Mouse (Mus musculus) liver, embryonic 14.5 days (tissue): ENCODE measurements around the gene Padi6. TPM values are rescaled to one million over a fixed set of nuclear protein-coding genes. Genes with fewer than 3 reads are reported as not detected.

Experiments used
- ATAC-seq: fragments of 200-750 bp; cut with Nextera tagmentation; 2 replicates; pipeline ENCODE4 v1.8.0; 2017; ENCODE audit warnings: moderate number of reproducible peaks, mild to moderate bottlenecking, moderate library complexity; ENCODE audit not compliant: insufficient read depth
- DNase-seq, 3 experiments: peaks; one replicate each; pipeline ENCODE4 v3.0.0-alpha.2; 2012 to 2013; ENCODE audit warnings: low read depth in 3 of 3, low spot score in 3 of 3
- H3K27ac ChIP-seq: fragments of 300-500 bp; sonication (generic); 2 replicates; pipeline ENCODE4 v1.5.1; 2014; ENCODE audit warnings: moderate library complexity, mild to moderate bottlenecking, control low read depth, inconsistent platforms
- H3K27me3 ChIP-seq: fragments of 300-500 bp; sonication (generic); 2 replicates; pipeline ENCODE4 v1.6.1; 2014; ENCODE audit warnings: mild to moderate bottlenecking, low read length, moderate library complexity; ENCODE audit not compliant: control insufficient read depth, insufficient read depth
- H3K36me3 ChIP-seq: fragments of 300-500 bp; sonication (generic); replicated peaks from 2 replicates; pipeline ENCODE4 v1.6.1; 2014; ENCODE audit warnings: low read depth; ENCODE audit not compliant: control insufficient read depth, insufficient read depth
- H3K4me1 ChIP-seq, 2 experiments: fragments of 200-500 bp in 1 of 2; fragments of 300-500 bp in 1 of 2; sonication (generic) in 1 of 2; replicated peaks; 2 replicates each; pipeline ENCODE4 v1.6.1; 2012 to 2014; ENCODE audit warnings: antibody characterized with exemption in 1 of 2, inconsistent platforms in 1 of 2, low read length in 1 of 2; ENCODE audit not compliant: control insufficient read depth in 2 of 2, insufficient read depth in 2 of 2
- H3K4me2 ChIP-seq: fragments of 300-500 bp; sonication (generic); 2 replicates; pipeline ENCODE4 v1.6.1; 2014; ENCODE audit warnings: low read depth, mild to moderate bottlenecking, control low read depth, moderate library complexity
- H3K4me3 ChIP-seq, 2 experiments: fragments of 200-500 bp in 1 of 2; fragments of 300-500 bp in 1 of 2; sonication (generic) in 1 of 2; 2 replicates each; pipeline ENCODE4 v1.5.1; 2012 to 2014; ENCODE audit warnings: low read depth in 2 of 2, low read length in 2 of 2, mild to moderate bottlenecking in 2 of 2, control low read depth in 1 of 2, inconsistent platforms in 1 of 2, moderate library complexity in 1 of 2; ENCODE audit not compliant: insufficient read depth in 1 of 2
- H3K9ac ChIP-seq: fragments of 300-500 bp; sonication (generic); replicated peaks from 2 replicates; pipeline ENCODE4 v1.6.1; 2014; ENCODE audit warnings: mild to moderate bottlenecking, control low read depth, moderate library complexity
- H3K9me3 ChIP-seq: fragments of 300-500 bp; sonication (generic); 2 replicates; pipeline ENCODE4 v1.6.1; 2016; ENCODE audit warnings: low read length, mixed read lengths; ENCODE audit not compliant: control insufficient read depth
- CTCF ChIP-seq: IDR thresholded peaks from 2 replicates; pipeline ENCODE4 v1.5.1; 2016; ENCODE audit warnings: antibody characterized with exemption, low read depth, control low read depth
- EP300 ChIP-seq: IDR thresholded peaks from 2 replicates; pipeline ENCODE4 v1.6.1; 2016; ENCODE audit warnings: antibody characterized with exemption, low read depth
- WGBS: fragments of 180-500 bp; shearing (Covaris S2); extraction: QIAGEN DNeasy Blood & Tissue Kit; methylation state at CpG from one replicate; pipeline ENCODE4 v1.1.7; 2014; ENCODE audit not compliant: insufficient replicate concordance; 5-methylcytosine and 5-hydroxymethylcytosine counted together
- polyA plus RNA-seq, 2 experiments: library from polyadenylated mRNA; depleted of rRNA in 1 of 2; stranded (reverse) in 1 of 2; unstranded in 1 of 2; fragments of >200 nt; fragmentation: Nextera tagmentation in 1 of 2; extraction: Ambion mirVana in 1 of 2; gene quantifications; 2 replicates each; pipeline versions ENCODE4 v1.2.1 to v1.2.3; 2012 to 2014

The Padi6 gene
- polyA plus RNA-seq, 2 experiments = not detected

DNA sequence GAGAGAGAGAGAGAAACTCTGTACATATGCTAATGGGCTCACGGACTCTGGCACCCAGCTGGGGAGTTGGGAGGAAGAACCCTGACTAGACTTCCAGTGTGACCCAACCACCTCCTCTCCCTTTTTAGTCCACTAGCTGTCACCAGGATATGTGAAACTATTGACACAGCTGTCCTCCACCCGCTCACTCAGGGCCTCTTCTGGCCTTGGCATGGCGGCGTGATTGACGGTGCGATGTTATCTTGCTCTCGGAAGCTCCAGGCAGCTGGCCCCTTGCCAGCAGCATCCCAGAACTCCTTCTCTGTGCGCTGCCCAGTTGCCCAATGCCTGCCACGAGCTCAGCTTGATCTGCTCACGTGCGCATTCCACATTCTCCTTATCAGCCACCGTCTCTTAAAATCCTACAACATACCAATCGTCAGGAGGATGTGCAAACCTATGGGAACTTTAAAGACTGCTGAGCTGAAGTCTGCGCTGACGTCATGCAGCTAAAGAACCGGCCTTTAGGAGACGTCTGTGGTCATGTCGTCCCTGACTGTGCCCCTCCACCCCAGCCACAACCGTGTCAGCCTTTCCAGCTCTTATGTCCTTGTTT, 37.5 kb upstream of the Padi6 start:
- no peak for TF ChIP-seq CTCF
- no peak for TF ChIP-seq EP300
- WGBS = 32% methylated on average over 19 of the region's 19 CpGs
- Histone ChIP-seq H3K27me3 (no peaks in the 10 kb centered on the region), H3K36me3 (no peaks in the 10 kb centered on the region), H3K4me1 (peaks cover 0 to 3% of the 10 kb centered on the region in 2 experiments; a peak in 1 of 4 replicates), H3K9ac (no peak overlapping the region), H3K4me2 (no peak overlapping the region), H3K27ac (no peak overlapping the region), H3K9me3 (no peaks in the 10 kb centered on the region; the same call in 1 of the 2 replicates), H3K4me3 (no peak overlapping the region)
- DNase-seq = no peak
- ATAC-seq = peak; percentile 51; the same call in 1 of the 2 replicates

- H3K4me2 ChIP-seq = no peak overlapping the region
- H3K9ac ChIP-seq = no peak overlapping the region
- H3K4me1 ChIP-seq = peaks cover 0 to 3% of the 10 kb centered on the region in 2 experiments; a peak in 1 of 4 replicates
- no peaks in the 10 kb centered on the region for H3K9me3 ChIP-seq
- H3K27ac ChIP-seq = no peak overlapping the region
- TF ChIP-seq CTCF (no peak), EP300 (no peak)
- H3K27me3 ChIP-seq = no peaks in the 10 kb centered on the region
- H3K36me3 ChIP-seq = no peaks in the 10 kb centered on the region
- H3K4me3 ChIP-seq = no peak overlapping the region
- no peak for ATAC-seq
- no peak for DNase-seq
- WGBS = 57% methylated on average over 13 of the region's 13 CpGs
Observed at GRCm38 (mm10) chr4:140776623-140777022, 34.2 kb upstream of the Padi6 start.

GRCm38 (mm10) chr4:140775876-140776275, 33.4 kb upstream of the Padi6 start:
- DNase-seq (no peak), ATAC-seq (no peak)
- peaks cover 0 to 3% of the 10 kb centered on the region in 2 experiments; a peak in 1 of 4 replicates for H3K4me1 ChIP-seq
- no peak overlapping the region for H3K4me3 ChIP-seq
- no peak overlapping the region for H3K4me2 ChIP-seq
- H3K9me3 ChIP-seq = no peaks in the 10 kb centered on the region
- H3K36me3 ChIP-seq = no peaks in the 10 kb centered on the region
- 73% methylated on average over 10 of the region's 10 CpGs for WGBS
- H3K27ac ChIP-seq = no peak overlapping the region
- H3K9ac ChIP-seq = no peak overlapping the region
- TF ChIP-seq EP300 (no peak), CTCF (no peak)
- no peaks in the 10 kb centered on the region for H3K27me3 ChIP-seq

- no peak for DNase-seq
- no peak overlapping the region for H3K4me2 ChIP-seq
- no peak overlapping the region for H3K4me3 ChIP-seq
- H3K4me1 ChIP-seq = peaks cover 0 to 5% of the 10 kb centered on the region in 2 experiments; a peak in 2 of 4 replicates
- 70% methylated on average over 9 of the region's 9 CpGs for WGBS
- no peak overlapping the region for H3K27ac ChIP-seq
- TF ChIP-seq CTCF (no peak), EP300 (no peak)
- no peaks in the 10 kb centered on the region for H3K27me3 ChIP-seq
- no peaks in the 10 kb centered on the region for H3K9me3 ChIP-seq
- ATAC-seq = no peak
- H3K9ac ChIP-seq = no peak overlapping the region
- H3K36me3 ChIP-seq = no peaks in the 10 kb centered on the region
Observed at GRCm38 (mm10) chr4:140774893-140775292, 32.5 kb upstream of the Padi6 start.

GRCm38 (mm10) chr4:140774025-140774800, 31.8 kb upstream of the Padi6 start, which contains the start of gene Padi4:
Gene Padi4, minus strand, starts transcription at chr4:140774236.
- H3K4me3 ChIP-seq = no peak within 1 kb of the TSS
- no peak within 1 kb of the TSS for H3K4me2 ChIP-seq
- no peak within 1 kb of the TSS for H3K27ac ChIP-seq
- ATAC-seq (no peak), DNase-seq (no peak)
- H3K9me3 ChIP-seq = no peaks in the 10 kb centered on the region
- peaks cover 0 to 2% of the 10 kb centered on the region in 2 experiments; a peak in 2 of 4 replicates for H3K4me1 ChIP-seq
- no peaks in the 10 kb centered on the region for H3K36me3 ChIP-seq
- H3K9ac ChIP-seq = no peak within 1 kb of the TSS
- WGBS = 64% methylated on average over 21 of the region's 21 CpGs
- TF ChIP-seq EP300 = no peak
- no peak for TF ChIP-seq CTCF
- H3K27me3 ChIP-seq = no peaks in the 10 kb centered on the region
